Mouse (Mus musculus): ENCODE measurements around the gene Gpr88. TPM values are rescaled to one million over a fixed set of nuclear protein-coding genes. Genes with fewer than 3 reads are reported as not detected.

Gene Gpr88
- polyA plus RNA-seq, 1 experiment from 2014 or later, result 3.0 TPM

DNA sequence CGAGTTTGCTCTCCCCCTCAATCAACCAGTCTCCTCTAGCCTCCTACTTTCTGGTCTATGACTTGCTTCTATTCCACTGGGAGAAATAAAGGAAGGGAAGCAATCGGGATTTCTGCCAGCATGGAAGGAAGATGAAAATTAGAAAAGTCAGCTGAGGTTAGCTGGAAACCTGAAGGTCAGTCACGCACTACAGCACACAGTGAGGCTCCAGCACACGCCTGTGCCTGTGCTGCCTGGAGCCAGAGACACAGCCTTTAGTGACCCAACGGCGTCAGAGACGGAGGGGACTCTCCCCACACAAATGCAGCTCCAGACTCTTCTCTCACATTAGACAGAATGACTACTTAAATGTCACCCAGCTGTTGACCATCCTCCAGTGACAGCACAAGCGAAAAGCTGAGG, 42.6 kb downstream of the Gpr88 start:
- no peak for ATAC-seq (replicated peaks)
- no peaks in the 10 kb centered on the region for H3K9me3 ChIP-seq
- 71% methylated on average over 8 of the region's 8 CpGs for WGBS
- no peak overlapping the region for H3K4me2 ChIP-seq
- no peaks in the 10 kb centered on the region for H3K27me3 ChIP-seq (replicated peaks)
- no peak overlapping the region for H3K27ac ChIP-seq
- no peak overlapping the region for H3K9ac ChIP-seq
- H3K4me1 ChIP-seq, result no peaks in the 10 kb centered on the region
- H3K4me3 ChIP-seq, result no peak overlapping the region
- H3K36me3 ChIP-seq (replicated peaks), result no peaks in the 10 kb centered on the region

DNA sequence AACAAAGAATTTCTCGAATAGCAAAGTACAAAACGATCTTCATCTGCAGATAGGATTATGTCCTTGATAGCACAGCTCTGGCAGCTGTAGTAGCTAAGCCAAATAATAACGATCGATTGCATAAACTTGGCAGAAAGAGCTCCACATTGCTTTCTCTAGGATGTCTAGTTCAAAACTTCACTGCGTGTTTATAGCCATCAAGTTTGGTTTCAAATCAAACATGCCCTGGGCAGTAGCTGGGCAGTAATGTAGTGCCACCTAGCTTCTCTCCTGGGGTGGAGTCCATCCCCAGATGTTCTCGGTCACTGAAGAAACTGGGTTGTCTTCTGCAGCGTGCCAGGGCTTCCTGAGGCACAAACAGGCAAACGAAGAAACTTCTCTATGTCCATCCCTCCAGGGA, 44.1 kb downstream of the Gpr88 start:
- Histone ChIP-seq H3K27me3 (replicated peaks) (no peaks in the 10 kb centered on the region), H3K36me3 (replicated peaks) (no peaks in the 10 kb centered on the region), H3K4me1 (no peaks in the 10 kb centered on the region), H3K4me3 (no peak overlapping the region), H3K9ac (no peak overlapping the region), H3K9me3 (no peaks in the 10 kb centered on the region), H3K4me2 (no peak overlapping the region), H3K27ac (no peak overlapping the region)
- 84% methylated on average over 8 of the region's 8 CpGs for WGBS
- no peak for ATAC-seq (replicated peaks)

DNA sequence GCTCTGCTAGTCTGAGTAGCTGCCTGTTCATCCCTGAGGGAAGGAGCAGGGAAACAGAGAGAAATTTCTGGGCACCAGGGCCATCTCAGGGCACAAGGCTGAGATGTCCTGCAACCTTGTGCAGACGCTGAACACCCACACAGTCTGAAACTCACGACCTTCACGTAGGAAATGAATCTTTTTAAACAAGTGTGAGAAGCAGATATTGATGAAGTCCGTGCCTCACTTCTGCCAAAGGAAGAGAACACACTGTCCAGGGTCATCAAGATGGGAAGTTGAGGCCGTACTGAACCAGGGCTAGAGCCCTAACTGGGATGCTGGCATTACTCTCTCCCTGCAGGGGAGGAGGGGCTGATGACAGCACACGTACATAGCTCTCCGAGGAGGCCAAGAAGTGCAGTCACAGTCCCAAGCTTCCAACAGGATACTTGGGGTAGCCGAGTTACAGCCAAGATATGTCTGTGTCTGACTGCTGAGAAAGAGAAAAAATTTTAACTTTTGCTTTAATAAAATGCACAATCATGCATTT, 46.9 kb downstream of the Gpr88 start:
- H3K27me3 ChIP-seq (replicated peaks), result no peaks in the 10 kb centered on the region
- H3K4me1 ChIP-seq, result no peaks in the 10 kb centered on the region
- H3K4me3 ChIP-seq, result no peak overlapping the region
- no peak overlapping the region for H3K9ac ChIP-seq
- WGBS, result 78% methylated on average over 8 of the region's 8 CpGs
- H3K36me3 ChIP-seq (replicated peaks), result no peaks in the 10 kb centered on the region
- H3K27ac ChIP-seq, result no peak overlapping the region
- H3K4me2 ChIP-seq, result no peak overlapping the region
- H3K9me3 ChIP-seq, result no peaks in the 10 kb centered on the region
- ATAC-seq (replicated peaks), result no peak

DNA sequence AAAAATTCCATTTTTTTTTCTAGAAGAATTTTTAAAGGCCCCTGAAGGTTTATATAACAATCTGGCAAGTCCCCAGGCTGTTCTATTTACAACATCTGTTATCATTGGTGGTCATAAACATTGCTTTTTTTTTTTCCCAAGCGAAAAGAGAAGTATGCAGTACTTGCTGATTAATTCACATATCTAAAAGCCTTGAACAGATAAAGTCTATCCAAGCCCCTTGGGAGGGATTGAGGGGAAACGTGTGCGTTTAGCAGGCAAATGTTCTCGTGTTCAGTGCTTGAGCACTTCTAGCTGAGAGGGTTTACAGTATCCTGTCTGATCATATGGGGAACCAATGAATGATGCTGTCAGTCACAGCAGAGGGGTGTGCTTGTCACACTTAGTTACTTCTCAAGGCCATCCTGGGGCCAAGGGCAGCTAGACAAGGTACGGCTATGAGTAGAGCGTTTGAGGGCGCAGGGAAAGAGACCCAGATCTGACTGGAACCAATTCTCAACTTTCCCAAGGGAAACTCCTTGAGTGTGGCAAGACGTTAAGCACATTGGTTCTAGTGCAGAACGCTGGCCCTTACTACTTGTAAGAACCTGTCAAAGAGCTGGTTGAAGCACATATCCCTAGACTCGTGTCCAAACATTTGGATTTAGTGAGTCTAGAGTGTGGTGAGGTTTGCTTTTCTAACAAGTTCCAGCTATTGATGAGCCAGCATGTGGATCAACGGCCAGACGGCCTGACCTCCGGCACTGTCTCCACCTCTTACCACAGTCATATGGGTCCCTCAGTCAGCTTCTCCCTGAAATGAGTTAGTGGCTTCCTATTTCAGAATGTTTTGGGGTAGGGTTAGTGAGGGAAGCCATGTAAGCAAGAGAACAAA, 47.7 kb downstream of the Gpr88 start:
- Histone ChIP-seq H3K9ac (no peak overlapping the region), H3K27me3 (replicated peaks) (no peaks in the 10 kb centered on the region), H3K36me3 (replicated peaks) (no peaks in the 10 kb centered on the region), H3K27ac (no peak overlapping the region), H3K4me1 (no peaks in the 10 kb centered on the region), H3K9me3 (no peaks in the 10 kb centered on the region), H3K4me3 (no peak overlapping the region), H3K4me2 (no peak overlapping the region)
- ATAC-seq (replicated peaks), result no peak
- 82% methylated on average over 13 of the region's 13 CpGs for WGBS

DNA sequence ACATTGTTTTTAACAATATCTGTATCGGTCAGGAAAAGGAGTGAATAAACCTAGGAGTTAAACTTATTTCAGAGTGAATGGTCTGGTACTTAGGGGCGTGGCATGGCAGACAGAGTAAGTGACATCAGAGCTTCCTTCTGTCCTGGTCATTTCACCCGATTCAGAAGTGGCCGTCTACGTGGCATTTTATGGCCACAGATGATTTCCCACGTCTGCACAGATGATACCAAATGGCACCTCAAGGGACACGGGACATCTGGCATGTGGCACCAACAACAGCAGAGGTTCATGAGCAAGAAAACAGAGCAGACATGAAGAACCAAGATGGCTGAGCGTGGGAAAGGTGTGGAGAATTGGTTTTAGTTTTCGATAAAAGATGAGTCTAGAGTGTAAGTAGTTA, 48.7 kb downstream of the Gpr88 start:
- no peaks in the 10 kb centered on the region for H3K4me1 ChIP-seq
- no peak overlapping the region for H3K9ac ChIP-seq
- no peak for ATAC-seq (replicated peaks)
- 89% methylated on average over 9 of the region's 9 CpGs for WGBS
- no peaks in the 10 kb centered on the region for H3K36me3 ChIP-seq (replicated peaks)
- no peaks in the 10 kb centered on the region for H3K9me3 ChIP-seq
- H3K27me3 ChIP-seq (replicated peaks), result no peaks in the 10 kb centered on the region
- H3K4me3 ChIP-seq, result no peak overlapping the region
- H3K4me2 ChIP-seq, result no peak overlapping the region
- no peak overlapping the region for H3K27ac ChIP-seq

DNA sequence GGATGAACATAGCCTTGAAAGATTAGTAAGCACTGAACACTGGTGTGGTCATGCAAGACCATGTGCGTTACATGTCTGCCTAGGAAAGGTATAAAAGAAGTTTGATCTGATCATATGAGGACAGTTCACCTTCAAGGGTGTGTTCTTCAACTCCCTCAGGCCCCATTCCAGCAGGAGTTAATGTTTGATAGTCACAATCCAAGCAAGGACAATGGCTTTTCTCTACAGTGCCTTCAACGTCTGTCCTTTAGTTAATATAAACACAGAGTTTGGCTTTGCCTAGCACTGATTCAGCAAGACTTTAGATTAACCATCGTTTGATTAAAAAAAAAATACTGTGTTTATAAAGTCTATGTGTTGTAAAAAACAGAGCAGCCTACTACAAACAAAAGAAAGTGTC, 49.4 kb downstream of the Gpr88 start:
- Histone ChIP-seq H3K4me3 (no peak overlapping the region), H3K36me3 (replicated peaks) (no peaks in the 10 kb centered on the region), H3K27ac (no peak overlapping the region), H3K9ac (no peak overlapping the region), H3K9me3 (no peaks in the 10 kb centered on the region), H3K27me3 (replicated peaks) (no peaks in the 10 kb centered on the region), H3K4me2 (no peak overlapping the region), H3K4me1 (no peaks in the 10 kb centered on the region)
- ATAC-seq (replicated peaks), result no peak
- 74% methylated on average over 3 of the region's 3 CpGs for WGBS

DNA sequence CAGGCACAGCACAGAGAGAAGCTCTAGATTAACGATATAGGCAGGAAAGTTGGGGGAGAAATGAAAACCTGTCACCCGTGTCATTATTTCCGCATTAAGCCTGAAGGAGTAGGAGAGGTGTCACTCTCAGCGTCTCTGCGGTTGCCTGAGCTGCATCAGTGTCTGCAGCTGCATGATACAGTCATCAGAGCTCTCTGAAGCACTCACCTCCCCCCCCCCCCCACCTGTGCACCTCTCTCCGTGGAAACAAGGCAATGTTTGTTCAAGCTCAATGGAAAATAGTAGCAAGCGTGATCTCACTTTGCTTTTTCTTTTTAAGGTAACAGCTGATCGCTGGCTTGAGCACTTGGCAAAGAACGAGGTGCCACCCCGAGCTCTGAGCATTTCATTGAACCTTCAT, 53.2 kb downstream of the Gpr88 start:
- no peak overlapping the region for H3K4me2 ChIP-seq
- no peaks in the 10 kb centered on the region for H3K27me3 ChIP-seq (replicated peaks)
- no peak overlapping the region for H3K9ac ChIP-seq
- no peaks in the 10 kb centered on the region for H3K36me3 ChIP-seq (replicated peaks)
- WGBS, result 65% methylated on average over 10 of the region's 10 CpGs
- no peaks in the 10 kb centered on the region for H3K4me1 ChIP-seq
- no peak overlapping the region for H3K4me3 ChIP-seq
- H3K9me3 ChIP-seq, result no peaks in the 10 kb centered on the region
- no peak overlapping the region for H3K27ac ChIP-seq
- ATAC-seq (replicated peaks), result peak; percentile 58; the same call in 1 of the 2 replicates

Other genes starting within 250 kb of the Gpr88 start
- gene Slc30a7, start 246.1 kb downstream of the Gpr88 start, polyA plus RNA-seq (2015; fragmentation: Nextera tagmentation; extraction: Ambion mirVana), result 16.1 and 16.8 TPM in 2 replicates
- gene Extl2, start 246.0 kb downstream of the Gpr88 start, polyA plus RNA-seq (2015; fragmentation: Nextera tagmentation; extraction: Ambion mirVana), result 24.0 and 25.8 TPM in 2 replicates
- gene Vcam1, start 123.8 kb downstream of the Gpr88 start, polyA plus RNA-seq (2015; fragmentation: Nextera tagmentation; extraction: Ambion mirVana), result 32.6 and 38.6 TPM in 2 replicates
- gene Cdc14a, start 170.5 kb upstream of the Gpr88 start, polyA plus RNA-seq (2015; fragmentation: Nextera tagmentation; extraction: Ambion mirVana), result 3.3 and 4.4 TPM in 2 replicates